Mouse (Mus musculus): ENCODE measurements around the gene Armc2.

- no peak for TF ChIP-seq CTCF (conservative IDR thresholded peaks at IDR 0.05; ENCODE audit: insufficient read depth, insufficient read length, low read depth, low read length)
- no peak for TF ChIP-seq POLR2A (IDR thresholded peaks at IDR 0.05; ENCODE audit: low read depth, low read length)
Observed at GRCm38 (mm10) chr10:41901456-41901855, 116.8 kb downstream of the Armc2 start.
